Mouse (Mus musculus) olfactory bulb, adult 2 months (tissue): Measurements from ENCODE around the gene Colgalt1.

Experiments
- CTCF ChIP-seq: fragments of 200-500 bp; IDR thresholded peaks from 2 replicates; pipeline ENCODE4 v1.5.1; 2012; ENCODE audit warnings: low read depth, mild to moderate bottlenecking, low read length, moderate library complexity; ENCODE audit not compliant: insufficient read depth
- POLR2A ChIP-seq: fragments of 200-500 bp; IDR thresholded peaks from 2 replicates; pipeline ENCODE4 v1.6.1; 2012; ENCODE audit warnings: mild to moderate bottlenecking, low read depth, low read length, moderate library complexity; ENCODE audit not compliant: insufficient read depth

DNA sequence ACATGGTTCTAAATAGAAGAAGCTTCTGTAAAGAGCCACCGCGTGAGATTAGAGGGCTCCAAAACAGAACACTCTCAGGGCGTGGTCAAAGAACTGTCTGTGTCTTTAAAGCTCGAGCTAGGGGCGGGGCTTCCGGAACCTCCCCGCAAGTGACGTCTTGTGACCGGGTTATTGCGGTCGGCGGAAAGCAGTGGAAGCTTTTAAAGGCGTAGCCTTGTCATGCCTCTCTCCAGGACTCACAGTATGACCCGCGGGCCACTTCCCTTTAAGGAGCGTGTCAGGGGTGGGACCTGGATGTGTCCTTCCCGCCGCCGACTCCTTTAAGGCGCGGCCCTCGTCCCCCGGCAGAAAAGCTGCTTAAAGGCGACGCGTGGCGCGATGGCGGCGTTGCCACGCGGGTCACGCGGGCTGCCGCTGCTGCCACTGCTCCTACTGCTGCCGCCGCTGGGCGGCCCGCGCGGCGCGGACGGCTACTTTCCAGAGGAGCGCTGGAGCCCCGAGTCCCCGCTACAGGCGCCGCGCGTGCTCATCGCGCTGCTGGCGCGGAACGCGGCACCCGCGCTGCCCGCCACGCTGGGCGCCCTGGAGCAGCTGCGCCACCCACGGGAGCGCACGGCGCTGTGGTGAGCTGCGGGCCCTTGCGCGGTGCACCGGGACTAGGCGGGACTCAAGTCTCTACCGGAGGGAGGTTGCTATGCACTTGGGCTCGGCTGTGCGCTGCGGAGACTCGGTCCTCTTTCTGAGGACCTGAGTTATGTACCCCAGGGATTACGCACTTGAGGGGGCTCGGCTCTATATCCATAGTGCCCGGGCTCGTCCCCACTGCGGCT is at the start of gene Colgalt1:
- TF ChIP-seq POLR2A: peak; percentile 88
- peak; percentile 32 for TF ChIP-seq CTCF
